Mouse (Mus musculus) heart, postnatal 0 days (tissue): ENCODE data around the gene Fam114a1. TPM values are rescaled to one million over a fixed set of nuclear protein-coding genes. Genes with fewer than 3 reads are reported as not detected.

Source experiments
- ATAC-seq: fragments of 200-750 bp; cut with Nextera tagmentation; 2 replicates; pipeline ENCODE4 v1.8.0; 2017; ENCODE audit warnings: low read depth, moderate number of reproducible peaks, moderate library complexity; ENCODE audit not compliant: insufficient read depth
- DNase-seq: peaks from one replicate; pipeline ENCODE4 v3.0.0-alpha.2; 2016; ENCODE audit warnings: low spot score
- H3K27ac ChIP-seq: fragments of 300-500 bp; sonication (generic); 2 replicates; pipeline ENCODE4 v1.5.1; 2014; ENCODE audit warnings: low read depth, mild to moderate bottlenecking
- H3K27me3 ChIP-seq: fragments of 300-500 bp; sonication (generic); 2 replicates; pipeline ENCODE4 v1.6.1; 2014; ENCODE audit warnings: low read length, mixed read lengths; ENCODE audit not compliant: control insufficient read depth, insufficient read depth
- H3K36me3 ChIP-seq: fragments of 300-500 bp; sonication (generic); replicated peaks from 2 replicates; pipeline ENCODE4 v1.6.1; 2014; ENCODE audit warnings: low read length, mixed read lengths; ENCODE audit not compliant: control insufficient read depth, insufficient read depth
- H3K4me1 ChIP-seq: fragments of 300-500 bp; sonication (generic); 2 replicates; pipeline ENCODE4 v1.6.1; 2014; ENCODE audit warnings: antibody characterized with exemption; ENCODE audit not compliant: control insufficient read depth, insufficient read depth
- H3K4me2 ChIP-seq: fragments of 300-500 bp; sonication (generic); 2 replicates; pipeline ENCODE4 v1.6.1; 2014; ENCODE audit warnings: low read depth, mild to moderate bottlenecking, low read length, moderate library complexity
- H3K4me3 ChIP-seq: fragments of 300-500 bp; sonication (generic); 2 replicates; pipeline ENCODE4 v1.5.1; 2014; ENCODE audit warnings: low read depth, low read length
- H3K9ac ChIP-seq: fragments of 300-500 bp; sonication (generic); replicated peaks from 2 replicates; pipeline ENCODE4 v1.6.1; 2014; ENCODE audit warnings: low read depth, low read length, mixed read lengths
- H3K9me3 ChIP-seq: fragments of 300-500 bp; sonication (generic); replicated peaks from 2 replicates; pipeline ENCODE4 v1.6.1; 2016; ENCODE audit warnings: low read length; ENCODE audit not compliant: control insufficient read depth
- CTCF ChIP-seq: IDR thresholded peaks from 2 replicates; pipeline ENCODE4 v1.5.1; 2016; ENCODE audit warnings: antibody characterized with exemption, control low read depth, low read depth
- EP300 ChIP-seq: IDR thresholded peaks from 2 replicates; pipeline ENCODE4 v1.6.1; 2016; ENCODE audit warnings: antibody characterized with exemption, low read depth
- WGBS: fragments of 180-500 bp; shearing (Covaris S2); extraction: QIAGEN DNeasy Blood & Tissue Kit; methylation state at CpG from one replicate; pipeline ENCODE4 v1.1.7; 2014; 5-methylcytosine and 5-hydroxymethylcytosine counted together
- polyA plus RNA-seq: library from polyadenylated mRNA; unstranded; fragments of >200 nt; fragmentation: Nextera tagmentation; extraction: Ambion mirVana; gene quantifications from 2 replicates; pipeline ENCODE4 v1.2.1, GENCODE M21; 2015
- total RNA-seq: library from RNA; depleted of rRNA; stranded (reverse); fragments of >200 nt; gene quantifications from 2 replicates; pipeline ENCODE4 v1.2.3, GENCODE M21; 2014; ENCODE audit warnings: low replicate concordance

Fam114a1 gene
- total and polyA plus RNA-seq, 2 experiments from 2014 or later, result 22.7 to 45.2 TPM

DNA sequence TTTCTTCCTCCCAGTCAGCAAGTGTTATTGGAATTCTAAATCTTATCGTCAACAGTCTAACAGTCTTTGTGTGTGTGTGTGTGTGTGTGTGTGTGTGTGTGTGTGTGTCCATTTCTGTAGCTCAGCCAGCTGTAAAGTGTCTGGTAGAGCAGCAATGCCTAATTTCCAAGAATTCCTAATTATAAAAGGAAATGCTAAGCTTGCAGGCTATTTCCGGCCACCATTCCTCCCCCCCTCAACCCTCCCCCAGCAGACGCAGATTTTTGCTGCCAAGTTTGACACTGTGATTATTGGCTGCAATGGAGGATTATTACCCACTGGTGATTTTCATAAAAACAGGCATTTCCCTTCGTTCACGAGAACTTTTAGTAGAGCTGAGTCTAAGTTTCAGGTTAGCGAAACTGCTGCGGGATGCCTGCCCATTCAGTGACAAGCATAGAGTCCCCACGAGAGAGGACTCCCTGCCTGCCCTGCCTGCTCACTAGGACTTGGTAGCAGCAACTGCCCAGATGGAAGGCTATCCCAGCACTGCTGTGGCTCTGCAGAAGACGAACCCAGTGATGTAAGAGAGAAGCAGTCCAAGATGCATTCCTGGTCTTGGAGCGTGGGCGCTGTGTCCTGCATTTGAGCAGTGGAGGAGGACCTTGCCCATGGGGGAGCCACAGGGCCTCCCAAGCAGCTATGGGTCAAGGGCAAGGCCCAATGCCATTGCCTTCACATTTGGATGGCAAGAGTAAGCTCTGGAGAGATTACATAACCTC lies 69.1 kb downstream of the Fam114a1 start:
- Histone ChIP-seq H3K9me3 (no peaks in the 10 kb centered on the region), H3K27ac (peak overlapping the region; percentile 70), H3K9ac (no peak overlapping the region), H3K4me1 (peaks cover 4% of the 10 kb centered on the region; the same call in 1 of the 2 replicates), H3K4me2 (peak overlapping the region; percentile 35; the same call in 1 of the 2 replicates), H3K4me3 (no peak overlapping the region), H3K27me3 (no peaks in the 10 kb centered on the region), H3K36me3 (peaks cover 16% of the 10 kb centered on the region)
- TF ChIP-seq CTCF, result no peak
- WGBS, result 47% methylated on average over 11 of the region's 11 CpGs
- ATAC-seq, result peak; percentile 76
- DNase-seq, result peak; percentile 53

DNA sequence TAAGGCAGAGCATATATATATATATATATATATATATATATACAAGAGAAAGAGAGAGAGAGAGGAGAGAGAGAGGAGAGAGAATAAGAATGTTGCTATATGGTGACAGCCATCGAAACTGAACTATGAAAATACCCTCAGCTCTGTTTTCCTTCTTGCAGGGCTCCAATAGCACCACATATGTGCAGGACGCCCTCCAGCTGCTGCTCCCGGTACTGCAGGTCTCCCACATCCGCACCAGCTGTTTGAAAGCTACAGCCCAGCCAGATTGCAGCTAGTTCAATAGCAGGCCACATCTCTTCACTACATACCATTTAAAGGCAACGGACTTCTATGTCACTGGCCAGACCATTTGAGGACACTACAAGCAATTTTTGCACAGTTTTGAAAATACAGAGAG lies 70.6 kb downstream of the Fam114a1 start:
- Histone ChIP-seq H3K36me3 (peaks cover 8% of the 10 kb centered on the region; the same call in 1 of the 2 replicates), H3K9ac (no peak overlapping the region), H3K4me1 (peaks cover 4% of the 10 kb centered on the region; the same call in 1 of the 2 replicates), H3K4me2 (no peak overlapping the region), H3K9me3 (no peaks in the 10 kb centered on the region), H3K27ac (no peak overlapping the region), H3K27me3 (no peaks in the 10 kb centered on the region), H3K4me3 (no peak overlapping the region)
- ATAC-seq (no peak), DNase-seq (no peak)
- TF ChIP-seq CTCF (peak; percentile 24; the same call in 1 of the 2 replicates), EP300 (no peak)
- WGBS, result 70% methylated on average over 5 of the region's 5 CpGs

DNA sequence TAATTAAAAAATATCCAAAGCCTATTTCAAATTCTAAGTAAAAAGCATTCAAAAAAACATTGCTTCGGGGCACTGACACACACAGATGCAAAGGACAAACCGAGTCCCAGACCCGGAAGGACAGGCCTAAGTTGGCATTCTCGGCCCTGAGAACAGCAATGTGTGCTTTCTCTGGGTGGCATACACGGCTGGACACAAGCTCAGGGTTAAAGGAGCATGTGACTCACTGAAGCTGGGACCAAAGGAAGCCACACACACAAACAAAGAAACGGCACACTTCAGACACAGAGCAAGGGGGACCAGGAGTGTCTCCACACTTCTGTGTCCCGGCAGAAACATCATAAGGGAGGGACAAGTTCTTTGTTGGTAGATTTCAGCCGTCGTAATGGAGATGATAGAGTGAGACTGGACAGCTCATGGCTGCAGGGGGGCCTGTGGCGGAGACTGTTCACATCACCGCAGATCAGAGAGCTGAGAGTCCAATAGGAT lies 73.6 kb downstream of the Fam114a1 start:
- Histone ChIP-seq H3K9ac (no peak overlapping the region), H3K4me1 (peaks cover 4% of the 10 kb centered on the region; the same call in 1 of the 2 replicates), H3K27me3 (no peaks in the 10 kb centered on the region), H3K4me3 (no peak overlapping the region), H3K27ac (no peak overlapping the region), H3K9me3 (no peaks in the 10 kb centered on the region), H3K36me3 (no peaks in the 10 kb centered on the region), H3K4me2 (no peak overlapping the region)
- 65% methylated on average over 11 of the region's 11 CpGs for WGBS
- DNase-seq (no peak), ATAC-seq (no peak)
- TF ChIP-seq CTCF (no peak), EP300 (no peak)

DNA sequence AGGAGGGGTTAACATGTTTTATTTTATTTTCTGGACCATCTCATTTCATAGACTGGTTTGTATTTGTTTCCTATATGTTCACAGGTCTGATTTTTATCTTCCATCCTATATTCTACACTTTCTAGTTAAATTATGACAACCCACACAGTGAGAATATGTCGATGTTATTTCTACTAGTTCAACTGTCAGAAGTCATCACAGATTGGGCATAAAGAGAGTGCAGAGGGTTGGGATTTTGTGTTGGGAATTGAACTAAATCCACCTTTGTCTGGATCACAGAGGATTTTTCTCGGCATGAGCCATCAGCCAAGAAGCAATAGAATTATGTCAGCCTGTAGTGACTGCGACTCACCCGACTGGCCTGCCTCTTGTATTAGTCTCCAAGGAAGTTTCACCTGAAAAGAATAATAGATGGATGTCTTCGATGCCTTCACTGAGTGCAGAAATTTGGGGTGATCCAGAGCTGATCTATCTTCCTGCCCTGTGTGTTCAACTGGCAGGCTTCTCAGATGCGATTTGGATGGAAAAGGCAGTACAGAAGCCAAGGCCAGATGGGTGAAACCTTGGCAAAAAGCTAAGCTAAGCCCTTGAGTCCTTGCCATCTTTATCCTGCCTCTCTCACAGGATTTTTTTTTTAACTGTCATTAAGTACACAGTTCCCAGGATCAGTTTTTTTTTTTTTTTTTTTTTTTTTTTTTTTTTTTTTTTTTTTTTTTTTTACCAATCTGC lies 75.9 kb downstream of the Fam114a1 start:
- H3K36me3 ChIP-seq, result no peaks in the 10 kb centered on the region
- no peak for ATAC-seq
- H3K9ac ChIP-seq, result no peak overlapping the region
- 92% methylated on average over 6 of the region's 6 CpGs for WGBS
- H3K27me3 ChIP-seq, result no peaks in the 10 kb centered on the region
- H3K4me2 ChIP-seq, result no peak overlapping the region
- no peak for DNase-seq
- H3K9me3 ChIP-seq, result no peaks in the 10 kb centered on the region
- no peak overlapping the region for H3K27ac ChIP-seq
- H3K4me1 ChIP-seq, result no peaks in the 10 kb centered on the region
- no peak overlapping the region for H3K4me3 ChIP-seq
- no peak for TF ChIP-seq EP300

DNA sequence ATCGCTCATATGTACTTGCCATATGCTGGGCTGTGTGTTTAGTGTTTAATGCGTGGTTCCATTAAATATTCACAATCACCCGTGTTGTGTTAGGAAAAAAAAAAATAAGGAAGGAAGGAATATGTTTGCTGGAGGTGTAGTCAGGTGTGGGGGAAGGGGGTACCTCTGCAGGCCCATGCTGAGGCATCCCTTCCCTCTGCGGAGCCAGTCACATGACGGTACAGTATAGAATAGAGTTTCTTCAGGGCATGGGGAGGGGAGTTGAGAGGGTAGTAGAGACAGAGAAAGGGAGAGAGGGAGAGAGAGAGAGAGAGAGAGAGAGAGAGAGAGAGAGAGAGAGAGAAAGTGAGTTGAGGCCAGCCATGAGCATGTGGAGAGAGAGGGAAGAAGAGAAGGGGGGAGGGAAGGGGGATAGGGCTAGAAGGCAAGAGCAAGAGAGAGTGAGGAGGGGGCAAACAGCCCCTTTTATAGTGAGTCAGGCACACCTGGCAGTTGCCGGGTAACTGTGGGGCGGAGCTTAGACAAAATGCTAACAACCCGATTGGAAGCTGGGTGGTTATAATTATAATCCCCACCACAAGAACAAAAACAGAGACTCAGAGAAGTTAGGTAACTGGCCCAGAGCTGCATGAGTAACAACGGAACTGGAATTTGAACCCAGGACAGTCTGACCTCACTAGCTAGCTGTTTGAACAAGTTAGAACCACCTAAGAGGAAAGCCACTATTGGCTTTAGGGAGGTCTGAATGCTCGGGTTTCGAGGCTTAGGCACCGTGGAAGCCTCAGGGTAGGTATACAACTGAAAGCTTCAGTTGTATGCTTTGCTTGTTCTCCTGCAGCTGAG lies 76.8 kb downstream of the Fam114a1 start:
- WGBS, result 66% methylated on average over 12 of the region's 12 CpGs
- H3K4me1 ChIP-seq, result no peaks in the 10 kb centered on the region
- ATAC-seq (no peak), DNase-seq (no peak)
- no peak overlapping the region for H3K4me3 ChIP-seq
- no peaks in the 10 kb centered on the region for H3K9me3 ChIP-seq
- H3K36me3 ChIP-seq, result no peaks in the 10 kb centered on the region
- H3K27me3 ChIP-seq, result no peaks in the 10 kb centered on the region
- TF ChIP-seq CTCF, result no peak
- no peak for TF ChIP-seq EP300
- H3K9ac ChIP-seq, result no peak overlapping the region
- H3K27ac ChIP-seq, result no peak overlapping the region
- no peak overlapping the region for H3K4me2 ChIP-seq
